Mouse (Mus musculus): ENCODE data around the gene Rnf216. TPM values are rescaled to one million over a fixed set of nuclear protein-coding genes. Genes with fewer than 3 reads are reported as not detected.
A peak's percentile ranks its signal among the peaks of the same experiment; 100 is the strongest.
"Not testable (repeated sequence)": the region's sequence is repeated elsewhere in the genome, so short reads cannot be mapped to it uniquely, and the experiment has no call there.

The Rnf216 gene
- total RNA-seq (2021): 10 to 100 TPM; 14.2 to 16.3 TPM
- long read RNA-seq, experiment 1, partial matches to known transcripts: 4 of 5 reads
- long read RNA-seq, experiment 1, other reads (novel, unspliced or antisense): 1 of 5 reads
- long read RNA-seq, experiment 2, full-length matches to known transcripts: 2 of 5 reads
- long read RNA-seq, experiment 2, partial matches to known transcripts: 1 of 5 reads
- long read RNA-seq, experiment 2, other reads (novel, unspliced or antisense): 2 of 5 reads

DNA sequence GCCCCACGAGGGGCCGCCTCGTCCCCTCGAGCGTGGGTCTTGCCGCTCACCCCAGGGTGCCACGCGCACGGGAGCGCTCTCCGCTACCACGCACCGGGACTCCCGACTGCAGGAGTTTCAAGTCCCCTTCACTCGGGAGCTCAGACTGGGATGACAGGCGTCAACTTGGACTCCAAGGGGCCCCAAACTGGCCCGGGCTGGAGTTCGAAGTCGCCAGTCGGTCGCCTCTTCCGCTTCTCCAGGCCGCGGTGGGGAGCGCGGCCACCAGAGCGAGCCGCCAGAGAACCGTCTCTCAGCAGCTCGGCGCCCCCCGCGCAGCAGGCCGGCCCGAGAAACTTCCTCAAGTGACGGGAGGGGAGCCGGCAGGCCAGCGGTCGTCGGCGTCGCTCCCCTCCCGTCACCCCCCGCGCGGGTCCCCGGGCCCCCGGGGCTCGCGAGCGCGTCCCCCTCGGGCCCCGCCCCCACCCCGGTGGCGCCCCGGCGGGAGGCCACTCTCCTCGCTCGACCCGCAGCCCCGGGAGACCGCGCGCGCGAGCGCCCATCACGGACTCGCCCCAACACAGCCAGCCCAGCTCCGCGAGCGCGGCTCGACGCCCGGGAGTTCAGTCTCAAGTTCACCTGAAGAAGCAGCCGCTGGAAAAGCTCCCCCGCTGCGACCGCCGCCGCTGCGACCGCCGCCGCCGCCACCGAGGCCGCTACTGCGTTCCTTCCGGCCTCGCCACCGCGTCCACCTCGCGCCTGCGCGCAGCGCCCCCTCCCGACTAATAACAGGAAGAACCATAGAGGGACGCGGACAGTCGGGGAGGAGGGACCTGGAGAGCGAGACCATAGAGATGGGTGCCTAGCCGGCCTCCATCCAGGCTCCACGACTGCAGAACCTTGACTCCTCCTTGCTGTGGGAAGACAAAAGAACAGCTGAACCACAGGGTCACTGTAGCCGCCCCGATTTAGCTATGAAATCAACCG, at the start of gene Rnf216:
Rnf216 (minus strand) TSS at position 714 of the 966 bp plus-strand sequence.
- intact Hi-C loops (cut with DNase I): no loop called here
- peak; percentile 91 to 92 for DNase-seq

DNA sequence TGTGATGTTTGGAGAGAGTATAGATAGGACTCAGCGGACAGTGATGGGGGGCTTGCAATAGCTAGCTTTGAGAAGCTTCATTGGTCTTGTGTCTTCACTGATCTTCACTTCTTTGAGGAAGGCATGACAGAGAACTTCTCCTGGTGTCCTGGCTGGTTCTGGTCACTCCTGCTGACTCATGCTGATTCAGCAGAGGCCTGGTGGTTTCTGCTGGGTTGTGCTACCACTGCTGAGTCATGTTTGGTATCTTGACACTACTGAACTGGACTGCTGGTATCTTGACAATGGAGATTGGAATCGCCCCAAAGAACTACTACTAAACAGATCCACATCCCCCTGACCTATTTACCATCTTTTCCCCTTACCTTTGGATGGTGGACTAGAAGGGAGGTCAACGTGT, 42.7 kb upstream of the Rnf216 start:
- no peak for DNase-seq
- intact Hi-C loops (cut with DNase I): no loop called here

DNA sequence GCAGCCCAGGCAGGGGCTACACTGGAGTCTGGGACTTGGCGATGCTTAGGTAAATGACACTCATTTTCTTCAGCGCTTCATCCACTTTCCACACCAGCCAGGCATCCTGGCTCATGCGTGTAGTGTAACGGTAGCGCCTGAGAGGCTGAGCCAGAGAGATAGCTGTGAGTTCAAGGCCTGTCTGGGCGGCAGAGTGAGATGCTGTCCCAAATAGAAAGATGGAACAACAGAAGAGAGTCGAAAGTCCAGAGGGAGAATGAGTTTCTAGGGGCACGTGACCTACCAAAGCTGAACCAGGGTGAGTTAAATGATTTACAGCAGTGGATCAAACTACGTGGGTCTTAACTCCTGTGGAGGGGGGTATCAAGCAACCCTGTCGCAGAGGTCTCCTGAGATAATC, 41.0 kb upstream of the Rnf216 start:
- intact Hi-C loops (cut with DNase I): no loop called here
- no peak for DNase-seq

DNA sequence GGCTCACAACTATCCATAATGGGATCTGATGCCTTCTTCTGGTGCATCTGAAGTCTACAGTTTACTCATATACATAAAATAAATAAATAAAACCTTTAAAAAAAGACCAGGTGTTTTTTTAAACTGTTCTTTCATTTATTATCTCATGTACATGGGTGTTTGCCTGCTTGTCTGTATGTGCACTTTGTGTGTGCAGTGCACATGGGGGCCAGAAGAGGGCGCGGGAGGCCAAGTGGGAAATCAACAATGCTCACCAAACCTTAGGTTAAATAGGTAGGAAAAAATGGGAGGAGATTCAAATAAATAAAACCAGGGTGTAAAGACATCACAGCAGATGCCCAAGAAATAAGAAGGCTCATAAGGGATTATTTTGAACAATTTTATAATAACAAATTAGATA, 37.2 kb upstream of the Rnf216 start:
- no peak for DNase-seq
- intact Hi-C loops (cut with DNase I): no loop called here

DNA sequence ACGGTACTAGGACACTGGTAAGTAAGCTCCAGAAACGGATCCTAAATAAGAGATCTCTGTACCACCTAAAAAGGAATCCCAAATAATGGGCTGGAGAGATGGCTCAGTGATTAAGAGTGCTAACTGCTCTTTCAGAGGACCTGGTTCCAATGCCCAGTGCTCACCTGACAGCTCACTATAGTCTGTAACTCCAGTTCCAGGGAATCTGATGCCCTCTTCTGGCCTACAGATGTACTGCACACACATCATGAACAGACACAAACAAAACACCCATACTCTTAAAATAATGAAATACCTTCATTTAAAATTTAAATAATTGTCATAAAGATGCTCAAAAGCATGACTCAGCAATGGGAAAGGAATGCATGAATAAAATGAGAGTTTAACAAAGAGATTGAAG, 36.7 kb upstream of the Rnf216 start:
- intact Hi-C loops (cut with DNase I): no loop called here
- DNase-seq: no peak

DNA sequence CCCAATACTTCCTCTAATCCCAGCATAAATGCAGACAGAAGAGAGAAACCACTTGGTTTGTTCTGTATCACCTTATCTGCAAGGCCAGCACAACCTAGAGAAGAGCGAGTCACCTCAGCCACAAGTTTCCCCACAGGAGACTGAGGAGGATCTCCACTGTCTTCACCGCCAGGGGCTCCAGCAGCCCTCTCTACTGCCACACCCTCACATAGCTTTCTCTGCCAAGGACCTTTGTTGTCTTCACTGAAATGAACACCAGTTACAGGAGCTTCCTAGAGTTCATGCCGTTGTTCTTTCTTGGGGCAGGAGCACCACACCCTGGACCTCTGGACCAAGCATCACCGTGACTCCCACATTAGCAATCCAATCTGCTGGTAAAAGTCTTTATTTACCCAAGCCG, 35.9 kb upstream of the Rnf216 start:
- DNase-seq: no peak
- intact Hi-C loops (cut with DNase I): no loop called here

DNA sequence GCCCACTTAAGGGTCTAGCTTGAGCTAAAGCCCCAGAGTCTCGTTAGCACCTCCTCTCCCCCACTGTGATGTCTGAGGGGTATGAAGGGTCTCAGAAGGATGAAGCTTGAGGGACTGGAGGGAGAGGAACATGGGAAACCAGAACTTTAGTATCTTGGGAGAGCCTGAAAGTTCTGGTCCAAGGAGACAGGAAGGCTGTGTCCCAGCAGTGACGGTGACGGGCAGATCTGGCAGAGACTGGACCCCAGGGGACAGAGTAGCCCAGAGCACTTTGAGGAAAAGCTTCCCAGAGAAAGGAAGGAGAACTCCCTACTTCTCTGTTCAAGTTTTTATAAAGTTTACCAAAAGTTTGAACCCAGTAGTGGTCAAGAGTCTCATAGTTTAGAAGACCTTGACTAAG, 34.7 kb upstream of the Rnf216 start, which contains the start of gene Olfr718-ps1:
Olfr718-ps1 (minus strand) TSS at position 101 of the 400 bp plus-strand sequence.
- no peak for DNase-seq
- intact Hi-C loops (cut with DNase I): no loop called here

DNA sequence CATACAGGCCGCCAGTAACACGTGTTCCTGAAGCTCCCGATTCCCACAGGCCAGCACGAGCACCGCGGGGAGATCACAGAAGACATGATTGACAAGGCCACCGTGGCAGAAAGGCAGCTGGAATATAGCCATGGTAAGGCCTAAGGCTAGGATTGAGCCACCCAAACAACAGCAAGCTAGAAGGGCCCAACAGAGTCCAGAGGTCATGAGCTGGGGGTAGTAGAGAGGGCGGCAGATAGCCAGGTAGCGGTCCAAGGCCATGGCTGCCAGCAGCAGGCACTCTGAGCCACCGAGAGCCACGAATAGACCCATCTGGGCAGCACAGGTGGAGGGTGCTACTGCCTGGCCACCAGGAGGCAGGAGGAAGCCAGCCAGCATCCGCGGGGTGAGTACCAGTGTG, 24.8 kb upstream of the Rnf216 start:
- no peak for DNase-seq
- intact Hi-C loops (cut with DNase I): no loop called here

DNA sequence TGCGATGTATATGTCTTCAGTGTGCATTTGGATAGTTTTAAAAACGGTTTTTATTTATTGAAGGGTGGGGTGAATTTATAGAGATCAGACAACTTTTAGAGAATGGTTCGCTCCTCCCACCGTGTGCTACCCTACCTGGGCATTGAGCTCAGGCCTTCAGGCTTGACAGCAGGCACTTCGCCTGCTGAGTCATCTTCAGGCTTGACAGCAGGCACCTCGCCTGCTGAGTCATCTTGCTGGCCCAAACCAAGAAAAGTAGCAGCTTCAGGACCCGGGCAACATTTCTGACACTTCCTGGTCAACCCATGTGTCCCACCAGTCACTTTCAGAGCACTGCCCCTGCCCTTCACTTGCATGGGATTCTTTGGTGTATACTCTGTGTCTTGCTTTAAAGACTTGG, 22.2 kb upstream of the Rnf216 start:
- intact Hi-C loops (cut with DNase I): no loop called here

DNA sequence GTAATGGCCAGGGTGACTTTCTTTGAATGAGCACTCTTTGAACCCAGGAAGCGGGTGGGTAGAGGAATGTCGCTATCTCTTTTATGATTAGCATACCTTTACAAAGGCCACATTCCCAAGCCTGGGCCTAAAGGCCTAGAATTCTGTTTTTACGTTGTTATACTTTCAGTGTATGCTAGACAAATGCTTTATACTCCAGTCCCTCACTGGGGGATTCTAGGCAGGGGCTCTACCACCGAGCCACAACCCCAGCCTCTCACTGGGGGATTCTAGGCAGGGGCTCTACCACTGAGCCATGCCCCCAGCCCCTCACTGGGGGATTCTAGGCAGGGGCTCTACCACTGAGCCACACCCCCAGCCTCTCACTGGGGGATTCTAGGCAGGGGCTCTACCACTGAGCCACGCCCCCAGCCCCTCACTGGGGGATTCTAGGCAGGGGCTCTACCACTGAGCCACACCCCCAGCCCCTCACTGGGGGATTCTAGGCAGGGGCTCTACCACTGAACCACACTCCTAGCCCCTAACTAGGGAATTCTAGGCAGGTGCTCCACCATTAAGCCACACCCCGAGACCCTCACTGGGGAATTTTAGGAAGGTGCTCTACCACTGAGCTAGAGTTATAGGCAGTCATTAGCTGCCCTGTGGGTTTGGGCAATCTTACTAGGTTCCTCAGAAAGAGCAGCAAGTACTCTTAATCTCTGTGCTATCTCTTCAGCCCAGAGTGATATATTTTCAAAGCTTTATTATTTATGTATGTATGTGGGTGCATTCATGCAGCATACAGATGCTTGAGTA, 21.6 kb upstream of the Rnf216 start:
- intact Hi-C loops (cut with DNase I): not testable (repeated sequence)

More for the DNA sequence above, 22.2 kb upstream of the Rnf216 start:
- DNase-seq: no peak

DNA sequence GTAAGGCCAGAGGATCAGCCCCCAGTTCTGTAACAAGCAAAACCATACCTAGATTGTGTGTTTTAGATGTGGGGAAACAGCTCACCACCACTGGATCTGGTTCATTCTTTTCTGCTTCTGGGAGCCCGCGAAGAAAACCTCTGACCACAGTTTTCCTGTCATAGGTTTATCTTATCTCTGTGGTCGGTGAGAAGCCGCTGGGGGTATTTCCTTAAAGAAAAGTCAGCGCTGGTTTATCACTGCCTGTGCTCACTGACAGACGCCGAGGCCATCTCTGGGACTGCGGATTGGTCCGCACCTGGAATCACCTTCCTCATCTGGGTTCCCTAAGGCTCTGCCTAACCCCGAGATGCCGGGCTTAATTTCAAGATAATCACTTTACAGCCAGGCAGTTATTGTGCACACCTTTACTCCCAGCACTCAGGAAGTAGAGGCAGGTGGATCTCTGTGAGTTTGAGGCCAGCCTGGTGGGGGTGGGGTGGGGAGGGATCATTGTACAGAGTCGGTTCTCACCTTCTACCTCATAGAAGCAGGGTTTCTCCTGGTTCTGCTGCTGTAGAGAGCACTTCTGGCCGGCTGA, 20.2 kb upstream of the Rnf216 start:
- no peak for DNase-seq
- intact Hi-C loops (cut with DNase I): no loop called here

More for the DNA sequence above, 21.6 kb upstream of the Rnf216 start:
- not testable (repeated sequence) for DNase-seq

DNA sequence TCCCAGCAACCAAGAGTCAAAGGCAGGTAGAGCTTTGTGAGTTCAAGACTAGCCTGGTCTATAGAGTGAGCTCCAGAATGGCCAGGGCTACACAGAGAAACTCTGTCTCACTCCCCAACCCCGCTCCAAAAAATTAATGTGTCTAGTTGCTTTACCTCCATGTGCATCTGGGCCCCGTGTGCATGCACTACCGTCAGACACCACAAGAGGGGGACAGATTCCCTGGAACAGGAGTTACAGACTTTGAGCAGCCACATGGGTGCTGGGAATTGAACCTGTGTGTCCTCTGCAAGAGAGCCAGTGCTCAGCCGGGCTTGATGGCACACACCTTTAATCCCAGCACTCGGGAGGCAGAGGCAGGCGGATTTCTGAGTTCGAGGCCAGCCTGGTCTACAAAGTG, 17.5 kb upstream of the Rnf216 start:
- intact Hi-C loops (cut with DNase I): no loop called here

DNA sequence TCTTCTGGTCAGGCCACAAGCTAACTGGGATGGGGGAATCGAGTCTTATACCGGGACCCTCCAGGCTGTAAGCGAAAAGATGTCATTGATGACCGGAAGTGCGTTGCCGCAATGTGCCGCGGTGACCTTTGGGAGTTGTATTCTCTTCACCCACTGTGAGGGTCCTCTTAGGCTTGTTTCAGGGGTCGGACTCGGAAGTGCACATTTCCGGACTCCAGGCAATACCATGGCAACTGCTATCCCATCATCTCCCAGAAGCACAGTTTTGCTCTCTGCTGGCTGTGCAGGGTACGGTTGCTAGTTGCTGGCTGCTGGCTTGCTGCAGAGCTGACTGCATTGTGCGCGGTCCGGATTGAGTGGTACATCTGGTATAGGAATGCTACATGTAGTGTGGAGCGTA, 16.3 kb upstream of the Rnf216 start:
- intact Hi-C loops (cut with DNase I): no loop called here
- no peak for DNase-seq

More for the DNA sequence above, 17.5 kb upstream of the Rnf216 start:
- peak in 1 of 2 experiments; percentile 10 for DNase-seq

DNA sequence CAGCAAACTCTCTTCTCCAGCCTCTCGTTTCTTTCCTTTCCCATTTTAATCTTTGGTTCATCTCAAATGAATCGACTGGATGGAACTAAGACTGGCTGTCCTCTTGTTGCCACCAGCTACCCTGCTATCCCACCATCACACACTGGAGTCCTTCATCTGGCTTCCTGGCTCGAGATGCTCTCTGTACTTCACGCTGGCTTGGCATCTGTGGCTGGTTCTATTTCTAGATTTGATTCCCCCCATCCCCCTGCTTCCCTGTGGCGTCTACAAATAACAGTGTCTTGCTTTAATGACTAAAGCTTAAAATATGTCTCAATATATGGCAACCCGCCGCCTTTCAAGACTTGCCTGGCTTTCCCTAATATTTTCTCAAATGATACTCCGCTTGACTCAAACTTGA, 15.0 kb upstream of the Rnf216 start:
- DNase-seq: no peak
- intact Hi-C loops (cut with DNase I): no loop called here

DNA sequence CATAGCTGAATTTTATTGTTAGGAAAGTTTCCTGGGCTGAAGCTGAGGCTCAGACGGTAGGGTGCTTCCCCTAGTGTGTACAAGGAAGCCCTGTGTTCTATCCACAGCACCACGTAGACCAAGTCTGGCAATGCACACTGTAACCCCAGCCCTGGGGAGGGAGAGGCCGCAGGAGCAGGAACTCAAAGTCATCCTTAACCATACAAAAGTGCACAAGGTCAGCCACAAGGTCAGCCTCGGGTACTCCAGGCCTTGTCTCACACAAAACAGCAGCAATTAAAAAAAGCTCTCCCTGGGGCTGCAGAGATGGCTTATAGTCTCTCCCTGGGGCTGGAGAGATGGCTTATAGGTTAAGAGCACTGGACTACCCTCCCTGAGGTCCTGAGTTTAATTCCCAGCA, 14.1 kb upstream of the Rnf216 start:
- no peak for DNase-seq
- intact Hi-C loops (cut with DNase I): no loop called here

DNA sequence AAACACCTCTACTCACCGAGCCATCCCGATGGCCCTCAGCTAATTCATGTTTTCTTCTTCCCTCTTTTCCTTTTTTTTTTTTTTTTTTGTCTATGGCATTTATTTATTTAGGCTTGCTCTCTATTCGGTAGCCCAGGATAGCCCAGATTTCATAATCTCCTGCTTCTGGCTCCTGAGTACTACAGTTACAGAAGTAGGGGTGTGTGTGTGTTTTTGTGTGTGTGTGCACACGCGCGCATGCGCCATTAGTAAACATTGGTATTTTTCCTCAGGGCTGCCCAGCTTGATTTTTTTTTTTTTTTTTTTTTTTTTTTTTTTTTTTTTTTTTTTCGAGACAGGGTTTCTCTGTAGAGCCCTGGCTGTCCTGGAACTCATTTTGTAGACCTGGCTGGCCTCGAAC, 13.3 kb upstream of the Rnf216 start:
- intact Hi-C loops (cut with DNase I): no loop called here
- no peak for DNase-seq

DNA sequence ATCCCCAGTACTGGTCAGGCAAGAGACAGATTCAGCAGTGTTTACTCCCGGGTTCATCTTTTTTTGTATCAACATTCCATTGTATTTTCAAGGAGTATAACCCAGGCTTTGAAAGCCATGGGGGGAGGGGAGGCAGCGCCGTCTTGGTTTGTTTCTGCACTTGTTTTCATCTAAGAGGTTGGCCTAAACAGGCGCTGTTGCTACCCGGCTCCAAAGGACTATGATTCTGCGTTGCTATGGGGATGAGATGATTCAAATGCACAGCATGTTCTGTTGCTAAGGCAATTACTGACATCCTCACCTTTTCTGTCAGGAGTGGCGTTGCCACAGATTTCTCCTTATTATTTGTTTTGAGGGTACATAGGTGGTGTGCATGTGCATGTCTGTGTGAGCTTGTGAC, 12.8 kb upstream of the Rnf216 start:
- intact Hi-C loops (cut with DNase I): no loop called here
- DNase-seq: no peak

DNA sequence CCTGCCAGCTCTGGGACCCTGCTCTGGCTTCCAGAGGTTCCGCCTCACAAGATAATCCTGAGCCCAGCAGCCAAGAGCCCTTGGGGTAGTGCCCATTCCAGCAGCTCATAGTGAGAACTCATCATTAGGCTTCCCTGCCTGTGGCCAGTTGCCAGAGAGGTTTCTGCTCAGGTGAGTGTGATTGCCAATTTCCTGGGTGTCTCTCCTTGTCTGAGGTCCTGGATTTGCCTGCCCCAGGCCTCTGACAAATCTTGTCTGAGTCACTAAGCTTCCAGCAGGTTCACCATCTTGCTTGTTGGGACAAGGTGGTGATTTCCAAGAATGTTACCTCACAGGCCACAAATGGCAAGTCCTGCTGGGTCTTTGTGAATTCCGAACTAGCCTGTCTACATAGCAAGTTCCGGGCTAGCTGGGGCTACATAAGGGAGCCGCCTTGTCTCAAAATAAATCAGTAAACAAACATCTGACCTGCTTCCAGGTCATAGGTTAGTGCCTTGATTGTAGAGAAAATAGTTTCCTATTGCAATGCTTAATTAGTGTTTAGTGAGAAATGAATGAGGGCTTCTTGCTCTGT, 12.1 kb upstream of the Rnf216 start:
- intact Hi-C loops (cut with DNase I): no loop called here
- DNase-seq: no peak

DNA sequence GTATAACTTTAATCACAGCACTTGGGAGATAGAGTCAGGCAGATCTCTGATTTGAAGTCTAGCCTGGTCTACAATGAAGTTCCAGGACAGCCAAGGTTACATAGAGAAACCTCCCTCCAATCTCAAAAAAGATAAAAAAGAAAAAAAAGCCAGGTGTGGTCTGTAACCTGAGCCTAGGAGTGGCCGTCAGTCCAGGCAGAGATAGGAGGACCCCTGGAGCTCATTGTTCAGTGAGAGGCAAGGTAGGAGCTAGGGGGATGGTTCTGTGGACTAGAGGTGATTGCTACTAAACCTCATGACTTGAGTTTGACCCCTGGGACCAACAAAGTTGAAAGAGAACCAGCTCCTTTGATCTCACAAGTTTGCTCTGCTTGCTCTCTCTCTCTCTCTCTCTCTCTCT, 9.9 kb upstream of the Rnf216 start:
- intact Hi-C loops (cut with DNase I): no loop called here
- no peak for DNase-seq

DNA sequence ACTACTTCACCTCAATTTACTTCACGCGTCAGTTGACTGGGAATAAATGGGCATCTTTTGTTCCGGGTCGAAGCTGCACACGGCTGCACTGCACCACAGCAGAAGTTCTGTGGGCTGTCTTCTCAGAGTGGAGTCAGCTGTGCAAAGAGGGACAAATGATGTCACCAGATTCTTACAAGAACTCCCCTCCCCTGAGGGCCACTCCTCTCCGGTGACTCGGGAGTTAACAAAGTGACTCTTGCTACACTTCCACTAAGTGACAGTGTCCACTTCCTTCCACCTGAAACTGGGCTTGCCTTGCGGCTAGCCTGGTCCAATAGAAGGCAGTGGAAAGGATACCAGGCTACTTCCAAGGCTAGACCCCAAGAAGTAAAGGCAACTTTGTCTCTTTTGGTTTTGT, 9.3 kb upstream of the Rnf216 start:
- intact Hi-C loops (cut with DNase I): no loop called here
- no peak for DNase-seq

Data from gastrocnemius, postnatal 36 days (tissue).